Mouse (Mus musculus): Measurements from ENCODE around the gene D1Ertd622e. TPM values are rescaled to one million over a fixed set of nuclear protein-coding genes. Genes with fewer than 3 reads are reported as not detected.

The D1Ertd622e gene
- polyA plus RNA-seq, 2 experiments from 2014 or later: 15.2 to 16.1 TPM

GRCm38 (mm10) chr1:97578025-97578417 lies 83.9 kb downstream of the D1Ertd622e start:
- no peak for ATAC-seq

GRCm38 (mm10) chr1:97577062-97578024 lies 84.5 kb downstream of the D1Ertd622e start:
- ATAC-seq: no peak

- no peak for ATAC-seq
Measured at GRCm38 (mm10) chr1:97576576-97576975, 85.3 kb downstream of the D1Ertd622e start.

GRCm38 (mm10) chr1:97570814-97571213 lies 91.1 kb downstream of the D1Ertd622e start:
- no peak for ATAC-seq

- no peak for ATAC-seq
Measured at GRCm38 (mm10) chr1:97567956-97568355, 93.9 kb downstream of the D1Ertd622e start.

- ATAC-seq: no peak
Measured at GRCm38 (mm10) chr1:97564641-97565040, 97.2 kb downstream of the D1Ertd622e start.

- ATAC-seq: no peak
Measured at GRCm38 (mm10) chr1:97562867-97563266, 99.0 kb downstream of the D1Ertd622e start.

Other genes with a start within 250 kb of the D1Ertd622e start
- 10 to 100 TPM; 27.2 to 31.3 TPM for gene Gin1, start 108.1 kb upstream of the D1Ertd622e start, polyA plus RNA-seq (2017; shearing (Covaris generic))
- gene Ppip5k2, start 108.3 kb upstream of the D1Ertd622e start, polyA plus RNA-seq (2017; shearing (Covaris generic)): 10 to 100 TPM; 27.8 to 33.8 TPM